Mouse (Mus musculus) liver, embryonic 14.5 days (tissue): ENCODE measurements at regions not wholly inside any gene's neighbourhood (a gene's known extent, or its start where the extent isn't known, plus 50 kb on each side); places are given as distances from the start of the nearest gene placed in this dataset.

ENCODE experiments used
- CTCF ChIP-seq: IDR thresholded peaks from 2 replicates; pipeline ENCODE4 v1.5.1; 2016; ENCODE audit warnings: antibody characterized with exemption, low read depth, control low read depth
- EP300 ChIP-seq: IDR thresholded peaks from 2 replicates; pipeline ENCODE4 v1.6.1; 2016; ENCODE audit warnings: antibody characterized with exemption, low read depth

GRCm38 (mm10) chr11:113080311-113080710 is 298.3 kb downstream of the Sox9 start:
- TF ChIP-seq CTCF (no peak), EP300 (no peak)
